Mouse (Mus musculus) kidney, embryonic 15.5 days (tissue): ENCODE data around the gene Lix1. TPM values are rescaled to one million over a fixed set of nuclear protein-coding genes. Genes with fewer than 3 reads are reported as not detected.

ENCODE experiments used
- ATAC-seq: fragments of 200-750 bp; cut with Nextera tagmentation; replicated peaks from 2 replicates; pipeline ENCODE4 v1.8.0; 2017; ENCODE audit warnings: moderate TSS enrichment; ENCODE audit not compliant: low FRiP score
- H3K27ac ChIP-seq: fragments of 300-500 bp; sonication (generic); 2 replicates; pipeline ENCODE4 v1.5.1; 2015; ENCODE audit warnings: mild to moderate bottlenecking, inconsistent platforms
- H3K27me3 ChIP-seq: fragments of 300-500 bp; sonication (generic); 2 replicates; pipeline ENCODE4 v1.6.1; 2015; ENCODE audit warnings: inconsistent platforms
- H3K36me3 ChIP-seq: fragments of 300-500 bp; sonication (generic); 2 replicates; pipeline ENCODE4 v1.6.1; 2015; ENCODE audit warnings: inconsistent platforms
- H3K4me1 ChIP-seq: fragments of 300-500 bp; sonication (generic); 2 replicates; pipeline ENCODE4 v1.6.1; 2015; ENCODE audit warnings: inconsistent platforms
- H3K4me2 ChIP-seq: fragments of 300-500 bp; sonication (generic); 2 replicates; pipeline ENCODE4 v1.6.1; 2015; ENCODE audit warnings: moderate library complexity, mild to moderate bottlenecking, inconsistent platforms
- H3K4me3 ChIP-seq: fragments of 300-500 bp; sonication (generic); replicated peaks from 2 replicates; pipeline ENCODE4 v1.5.1; 2015; ENCODE audit warnings: mild to moderate bottlenecking, inconsistent platforms
- H3K9ac ChIP-seq: fragments of 300-500 bp; sonication (generic); 2 replicates; pipeline ENCODE4 v1.6.1; 2015; ENCODE audit warnings: mild to moderate bottlenecking, inconsistent platforms
- H3K9me3 ChIP-seq: fragments of 300-500 bp; sonication (generic); replicated peaks from 2 replicates; pipeline ENCODE4 v1.6.1; 2016; ENCODE audit warnings: inconsistent platforms
- WGBS: fragments of 180-500 bp; shearing (Covaris S2); methylation state at CpG from one replicate; pipeline ENCODE4 v1.1.7; 2015; ENCODE audit warnings: mixed read lengths; 5-methylcytosine and 5-hydroxymethylcytosine counted together
- polyA plus RNA-seq: library from polyadenylated mRNA; unstranded; fragments of >200 nt; fragmentation: Nextera tagmentation; extraction: Ambion mirVana; gene quantifications from 2 replicates; pipeline ENCODE4 v1.2.1, GENCODE M21; 2015

Lix1 gene
- polyA plus RNA-seq, 1 experiment from 2014 or later = 8.5 TPM

DNA sequence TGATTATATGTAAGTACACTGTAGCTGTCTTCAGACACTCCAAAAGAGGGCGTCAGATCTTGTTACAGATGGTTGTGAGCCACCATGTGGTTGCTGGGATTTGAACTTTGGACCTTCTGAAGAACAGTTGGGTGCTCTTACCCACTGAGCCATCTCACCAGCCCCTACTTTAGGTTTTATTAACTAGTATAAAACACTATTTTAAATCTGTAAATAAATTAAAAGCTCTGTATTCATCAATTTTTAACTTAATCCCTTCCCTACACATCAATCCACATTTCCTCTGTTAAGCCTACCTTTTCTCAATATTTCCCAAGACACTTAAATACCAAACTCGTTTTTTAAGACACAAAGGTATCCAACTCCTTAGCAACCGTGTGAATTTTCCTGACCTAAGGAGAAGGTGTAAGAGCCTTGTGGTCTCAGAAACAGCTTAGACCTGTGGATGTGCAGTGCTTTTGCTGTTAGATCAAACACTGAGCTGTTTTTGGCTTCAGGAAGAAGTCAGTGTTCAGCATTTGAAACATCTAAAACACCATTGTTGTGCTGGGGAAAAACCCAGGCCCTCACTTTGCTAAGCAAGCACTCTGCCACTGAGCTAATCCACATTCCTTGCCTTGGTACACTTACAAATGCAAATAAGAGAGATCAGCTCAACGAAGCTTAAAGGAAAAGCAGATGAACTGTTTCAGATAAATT is 22.3 kb downstream of the Lix1 start:
- Histone ChIP-seq H3K4me2 (no peak overlapping the region), H3K36me3 (no peaks in the 10 kb centered on the region), H3K9ac (no peak overlapping the region), H3K4me3 (no peak overlapping the region), H3K27ac (peak overlapping the region; percentile 68), H3K9me3 (no peaks in the 10 kb centered on the region), H3K4me1 (no peaks in the 10 kb centered on the region), H3K27me3 (no peaks in the 10 kb centered on the region)
- 45% methylated on average over 4 of the region's 4 CpGs for WGBS
- ATAC-seq = no peak; the same call in 1 of the 2 replicates

GRCm38 (mm10) chr17:17425308-17425813 is 22.9 kb downstream of the Lix1 start:
- Histone ChIP-seq H3K4me2 (no peak overlapping the region), H3K36me3 (no peaks in the 10 kb centered on the region), H3K9me3 (no peaks in the 10 kb centered on the region), H3K9ac (no peak overlapping the region), H3K4me1 (no peaks in the 10 kb centered on the region), H3K4me3 (no peak overlapping the region), H3K27ac (peak overlapping the region; percentile 68; the same call in 1 of the 2 replicates), H3K27me3 (no peaks in the 10 kb centered on the region)
- 0 out of 2 replicates have a peak, but pooled peaks have one; percentile 43 for ATAC-seq
- WGBS = 56% methylated on average over 4 of the region's 4 CpGs

DNA sequence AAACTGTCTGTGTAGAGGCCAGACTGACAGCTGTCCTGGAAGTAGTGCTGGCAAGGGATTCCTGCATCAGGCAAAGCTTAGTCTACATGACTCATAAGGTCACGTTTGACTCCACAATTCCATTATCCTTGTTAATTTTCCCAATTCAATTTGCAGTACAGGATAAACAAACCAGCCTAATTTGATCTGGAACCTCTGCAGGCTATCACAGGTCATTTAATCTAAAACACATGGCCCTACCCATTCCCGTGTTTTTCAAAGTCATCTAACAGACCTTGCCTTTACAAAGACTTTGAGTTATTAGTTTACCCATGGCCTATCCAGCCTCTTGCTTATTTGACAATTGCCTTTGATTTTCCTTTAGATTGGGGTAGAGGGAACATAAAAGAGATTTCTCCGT is 23.4 kb downstream of the Lix1 start:
- Histone ChIP-seq H3K4me1 (no peaks in the 10 kb centered on the region), H3K27me3 (no peaks in the 10 kb centered on the region), H3K36me3 (no peaks in the 10 kb centered on the region), H3K4me3 (no peak overlapping the region), H3K9ac (no peak overlapping the region), H3K27ac (0 out of 2 replicates have a peak overlapping the region, but pooled peaks have one; percentile 32), H3K9me3 (no peaks in the 10 kb centered on the region), H3K4me2 (no peak overlapping the region)
- no peak for ATAC-seq
- 50% methylated on average over 3 of the region's 3 CpGs for WGBS

DNA sequence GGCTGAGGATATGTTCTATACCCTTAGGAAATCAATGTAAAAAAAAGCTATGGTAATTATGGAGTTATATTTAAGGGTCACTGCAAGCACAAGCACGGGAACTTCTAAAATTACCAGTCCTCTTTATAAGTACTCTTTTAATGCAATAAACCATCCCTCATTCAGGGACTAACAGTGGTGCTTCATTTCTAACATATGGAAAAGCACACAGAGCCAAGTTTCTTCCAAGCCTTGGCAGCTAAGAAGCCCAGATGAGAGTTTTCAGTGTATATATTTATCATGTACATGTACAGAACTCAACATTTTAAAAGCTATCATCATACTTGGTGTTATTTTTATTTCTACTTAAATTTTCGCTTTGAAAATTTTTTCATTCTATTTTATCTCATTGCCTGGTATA is 26.4 kb downstream of the Lix1 start:
- Histone ChIP-seq H3K27me3 (no peaks in the 10 kb centered on the region), H3K4me1 (no peaks in the 10 kb centered on the region), H3K36me3 (no peaks in the 10 kb centered on the region), H3K27ac (no peak overlapping the region), H3K4me3 (no peak overlapping the region), H3K4me2 (no peak overlapping the region), H3K9ac (no peak overlapping the region), H3K9me3 (no peaks in the 10 kb centered on the region)
- ATAC-seq = no peak
- 72% methylated on average over 2 of the region's 2 CpGs for WGBS

DNA sequence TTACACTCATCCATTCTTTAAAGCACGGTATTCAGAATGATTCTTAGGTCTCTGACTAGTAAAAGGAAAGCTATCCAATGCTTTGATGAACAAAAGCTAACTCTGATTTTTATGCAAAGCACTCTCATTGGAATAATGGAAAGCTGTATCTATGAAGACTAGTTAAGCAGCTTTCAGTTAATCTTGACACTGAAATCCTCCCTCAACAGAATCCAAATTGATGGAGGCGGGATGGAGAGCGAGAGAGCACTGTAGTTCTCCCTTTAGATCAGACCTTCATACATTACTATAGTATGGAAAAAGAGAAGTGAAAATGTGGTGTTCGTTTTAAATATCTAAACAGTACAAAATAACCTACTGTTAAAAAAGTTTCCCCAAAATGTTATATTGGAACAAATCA is 31.2 kb downstream of the Lix1 start:
- Histone ChIP-seq H3K4me2 (no peak overlapping the region), H3K9me3 (no peaks in the 10 kb centered on the region), H3K27me3 (no peaks in the 10 kb centered on the region), H3K36me3 (no peaks in the 10 kb centered on the region), H3K27ac (no peak overlapping the region), H3K4me1 (no peaks in the 10 kb centered on the region), H3K9ac (no peak overlapping the region), H3K4me3 (no peak overlapping the region)
- 84% methylated on average over 4 of the region's 4 CpGs for WGBS
- no peak for ATAC-seq

DNA sequence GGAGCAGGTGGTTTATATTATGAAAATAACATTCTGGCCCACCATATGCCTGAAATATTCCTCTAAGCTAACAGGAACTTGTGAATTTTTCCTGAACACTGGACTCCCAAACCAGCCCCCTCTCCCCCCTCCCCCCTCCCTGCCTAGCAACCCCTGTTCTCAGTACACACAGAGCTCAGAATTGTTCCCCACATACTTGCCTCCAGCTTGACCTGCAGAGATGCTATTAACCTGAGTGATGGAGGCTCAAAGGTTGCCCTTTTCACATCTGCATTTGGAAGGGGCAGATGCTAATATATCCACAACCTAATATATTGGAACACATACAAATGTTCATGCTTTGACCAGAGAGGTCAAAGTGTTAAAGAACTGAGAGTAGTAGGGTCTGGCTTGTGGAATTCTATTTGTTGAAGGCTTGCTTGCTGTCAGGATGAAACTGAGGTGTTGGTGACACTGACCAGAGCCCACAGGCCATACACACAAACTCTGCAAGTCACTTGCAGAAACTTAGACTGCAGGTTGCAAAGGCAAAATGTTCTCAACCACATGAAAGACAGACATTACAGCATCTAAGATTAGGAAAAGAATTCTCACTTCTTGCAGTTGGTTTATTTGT is 36.2 kb downstream of the Lix1 start:
- no peaks in the 10 kb centered on the region for H3K36me3 ChIP-seq
- no peak overlapping the region for H3K4me3 ChIP-seq
- peaks cover 13% of the 10 kb centered on the region for H3K4me1 ChIP-seq
- ATAC-seq = no peak
- no peaks in the 10 kb centered on the region for H3K27me3 ChIP-seq
- no peak overlapping the region for H3K4me2 ChIP-seq
- H3K27ac ChIP-seq = no peak overlapping the region
- no peaks in the 10 kb centered on the region for H3K9me3 ChIP-seq
- H3K9ac ChIP-seq = no peak overlapping the region

DNA sequence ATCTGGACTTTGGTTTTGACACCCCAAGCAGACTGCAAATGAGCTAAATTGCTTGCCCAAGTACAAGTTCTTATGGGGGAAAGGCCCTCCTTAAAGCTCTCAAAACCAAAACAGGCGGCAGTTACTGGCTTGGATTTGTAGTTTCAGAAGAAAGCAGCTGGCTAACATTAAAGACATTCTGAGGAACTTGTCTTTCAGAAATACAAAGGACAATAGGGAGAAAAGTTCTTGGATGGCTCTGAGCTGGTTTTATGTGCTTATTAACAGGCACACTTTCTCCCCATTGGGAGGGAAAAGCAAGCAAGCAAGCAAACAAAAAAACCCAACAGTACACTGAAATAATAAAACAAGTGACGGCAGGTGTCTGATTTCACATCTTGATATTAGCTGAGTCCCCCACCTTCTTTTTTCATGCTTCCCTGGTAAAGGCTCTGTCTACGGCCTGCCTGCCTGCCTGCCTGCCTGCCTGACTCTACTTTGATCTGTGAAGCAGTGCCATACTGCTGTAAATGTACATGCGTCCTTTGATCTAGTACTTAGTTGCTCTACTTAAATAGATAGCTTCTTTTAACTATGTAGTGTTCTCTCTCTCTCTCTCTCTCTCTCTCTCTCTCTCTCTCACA is 39.5 kb downstream of the Lix1 start:
- 26% methylated on average over 4 of the region's 4 CpGs for WGBS
- Histone ChIP-seq H3K4me2 (no peak overlapping the region), H3K9ac (no peak overlapping the region), H3K36me3 (no peaks in the 10 kb centered on the region), H3K9me3 (no peaks in the 10 kb centered on the region), H3K4me1 (peaks cover 16% of the 10 kb centered on the region), H3K27me3 (no peaks in the 10 kb centered on the region), H3K27ac (peak overlapping the region; percentile 74), H3K4me3 (no peak overlapping the region)
- ATAC-seq = peak; percentile 97

DNA sequence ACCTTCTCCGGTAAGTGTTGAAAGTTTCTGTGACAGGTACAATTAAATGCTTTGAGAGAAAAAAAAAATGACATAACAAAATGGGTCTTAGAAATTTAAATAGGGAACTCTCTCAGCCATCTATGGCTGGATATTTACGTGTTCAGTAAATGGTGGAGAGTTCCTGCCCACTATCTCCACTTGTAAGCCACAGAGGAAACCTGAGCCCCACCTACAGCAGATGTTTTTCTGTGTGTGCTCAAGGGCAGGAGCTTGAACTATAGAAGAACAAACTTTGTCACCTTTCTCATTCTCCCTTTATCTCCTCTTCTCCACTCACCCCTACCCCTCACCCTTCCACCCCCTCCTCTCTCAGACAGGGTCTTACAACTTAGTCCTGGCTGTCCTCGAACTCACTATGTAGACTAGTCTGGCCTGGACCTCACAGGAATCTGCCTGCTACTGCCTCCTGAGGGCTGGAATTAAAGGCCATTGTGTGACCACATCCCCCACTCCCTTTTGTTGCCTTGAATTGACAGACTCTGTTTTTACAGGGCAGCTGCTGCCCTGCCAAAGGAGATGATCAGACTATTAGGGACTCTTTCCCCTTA is 41.9 kb downstream of the Lix1 start:
- H3K4me3 ChIP-seq = no peak overlapping the region
- no peaks in the 10 kb centered on the region for H3K9me3 ChIP-seq
- no peak overlapping the region for H3K9ac ChIP-seq
- WGBS = 80% methylated on average over 3 of the region's 3 CpGs
- H3K4me2 ChIP-seq = no peak overlapping the region
- H3K27ac ChIP-seq = no peak overlapping the region
- H3K4me1 ChIP-seq = peaks cover 27% of the 10 kb centered on the region
- H3K36me3 ChIP-seq = no peaks in the 10 kb centered on the region
- H3K27me3 ChIP-seq = no peaks in the 10 kb centered on the region
- no peak for ATAC-seq

DNA sequence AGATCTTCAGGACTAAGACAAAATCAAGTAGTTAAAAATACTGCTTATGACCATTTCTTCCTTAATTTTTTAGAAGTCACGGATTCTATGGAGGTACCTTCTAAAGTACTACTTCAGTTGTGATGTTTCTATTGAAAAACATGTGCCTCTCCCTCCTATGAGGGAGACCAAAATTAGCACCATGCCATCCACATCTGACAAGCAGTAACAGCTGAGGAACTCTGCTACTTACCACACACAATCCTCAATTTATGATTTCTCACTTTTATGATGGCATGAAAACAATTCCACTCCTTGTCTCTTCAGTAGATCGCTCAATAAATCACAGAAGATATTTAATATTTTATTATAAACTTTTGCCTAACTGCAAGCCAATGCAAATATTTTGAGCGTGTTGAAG is 44.2 kb downstream of the Lix1 start:
- H3K4me3 ChIP-seq = no peak overlapping the region
- no peaks in the 10 kb centered on the region for H3K9me3 ChIP-seq
- H3K4me1 ChIP-seq = peaks cover 29% of the 10 kb centered on the region
- no peak overlapping the region for H3K4me2 ChIP-seq
- H3K27me3 ChIP-seq = no peaks in the 10 kb centered on the region
- no peaks in the 10 kb centered on the region for H3K36me3 ChIP-seq
- 92% methylated on average over 3 of the region's 3 CpGs for WGBS
- H3K27ac ChIP-seq = no peak overlapping the region
- ATAC-seq = no peak
- H3K9ac ChIP-seq = no peak overlapping the region

DNA sequence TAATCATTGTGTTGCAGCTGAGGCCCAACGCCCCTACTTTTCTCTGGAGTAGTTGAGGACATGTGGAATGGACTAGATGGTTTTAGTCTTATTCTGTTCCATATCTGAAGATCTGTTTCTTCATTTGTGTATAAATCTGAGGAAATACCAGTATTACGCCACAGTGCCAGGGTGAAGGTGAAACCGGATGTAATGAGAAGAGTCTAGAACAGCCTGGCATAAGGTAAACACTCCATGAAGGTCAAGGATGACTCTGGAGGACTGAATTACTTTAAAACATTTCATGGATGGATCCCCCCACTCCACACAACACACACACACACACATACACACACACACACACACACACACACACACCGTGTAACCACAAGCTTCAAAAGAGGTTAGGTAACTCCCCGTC is 45.3 kb downstream of the Lix1 start:
- no peak; the same call in 1 of the 2 replicates for ATAC-seq
- 52% methylated on average over 5 of the region's 5 CpGs for WGBS
- no peaks in the 10 kb centered on the region for H3K9me3 ChIP-seq
- H3K9ac ChIP-seq = no peak overlapping the region
- no peaks in the 10 kb centered on the region for H3K27me3 ChIP-seq
- no peak overlapping the region for H3K4me3 ChIP-seq
- no peaks in the 10 kb centered on the region for H3K36me3 ChIP-seq
- H3K27ac ChIP-seq = no peak overlapping the region
- H3K4me2 ChIP-seq = no peak overlapping the region
- peaks cover 23% of the 10 kb centered on the region; the same call in 1 of the 2 replicates for H3K4me1 ChIP-seq

DNA sequence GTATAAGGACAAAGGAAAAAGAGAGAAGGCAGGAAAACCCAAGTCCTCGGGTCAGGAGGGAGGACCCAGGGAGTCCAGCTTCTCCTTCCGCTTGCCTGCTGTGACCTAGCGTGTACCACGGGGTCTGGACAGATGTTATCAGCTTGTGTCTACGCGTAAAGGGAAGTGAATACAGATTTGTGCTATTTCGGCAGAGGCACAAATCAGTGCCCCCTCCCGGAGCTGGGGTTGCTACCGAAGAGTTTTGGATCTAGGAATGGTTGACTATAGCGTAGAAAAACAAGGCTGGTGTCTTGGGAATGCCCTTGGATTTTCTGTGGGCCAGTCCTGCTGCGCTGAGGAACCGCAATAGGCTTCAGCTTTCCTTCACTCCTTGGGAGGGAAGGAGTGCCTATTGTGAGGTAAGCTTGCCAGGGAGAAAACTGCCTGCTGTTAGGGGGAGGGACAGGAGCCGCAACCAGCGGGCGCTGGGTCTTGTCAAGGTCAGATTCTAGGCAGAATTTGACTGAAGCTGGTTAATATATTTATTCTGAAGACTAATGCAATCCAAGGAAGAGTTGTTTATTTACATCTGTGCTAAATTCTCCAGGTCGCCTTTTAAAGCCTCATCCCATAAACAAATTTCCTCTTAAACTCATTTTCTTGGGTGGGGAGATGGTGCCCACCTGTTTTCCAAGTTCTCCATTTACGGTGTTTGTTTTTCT is 46.4 kb downstream of the Lix1 start:
- Histone ChIP-seq H3K4me1 (peaks cover 20% of the 10 kb centered on the region; the same call in 1 of the 2 replicates), H3K4me3 (peak overlapping the region; percentile 43), H3K36me3 (no peaks in the 10 kb centered on the region), H3K27me3 (no peaks in the 10 kb centered on the region), H3K27ac (peak overlapping the region; percentile 84), H3K9ac (peak overlapping the region; percentile 35), H3K9me3 (no peaks in the 10 kb centered on the region), H3K4me2 (peak overlapping the region; percentile 69)
- 3% methylated on average over 17 of the region's 17 CpGs for WGBS
- ATAC-seq = peak; percentile 90
